Mouse (Mus musculus) brain, embryonic 14.5 days (tissue): ENCODE results near the gene Thsd1.

ENCODE experiments used
- CTCF ChIP-seq: fragments of 200-500 bp; IDR thresholded peaks from 2 replicates; pipeline ENCODE4 v1.5.1; 2012; ENCODE audit warnings: inconsistent platforms, mild to moderate bottlenecking, moderate library complexity, borderline replicate concordance; ENCODE audit not compliant: insufficient read depth, insufficient read length; ENCODE audit errors: extremely low read depth
- POLR2A ChIP-seq: fragments of 200-500 bp; IDR thresholded peaks from 2 replicates; pipeline ENCODE4 v1.6.1; 2012; ENCODE audit warnings: mild to moderate bottlenecking, inconsistent platforms, borderline replicate concordance; ENCODE audit not compliant: poor library complexity, insufficient read depth, insufficient read length, severe bottlenecking; ENCODE audit errors: extremely low read depth

GRCm38 (mm10) chr8:22258946-22259450 lies 31.9 kb downstream of the Thsd1 start:
- no peak for TF ChIP-seq POLR2A
- TF ChIP-seq CTCF: no peak
